Mouse (Mus musculus) erythroblast, embryonic 14.5 days (primary cell): ENCODE results near the gene Tmcc2. TPM values are rescaled to one million over a fixed set of nuclear protein-coding genes. Genes with fewer than 3 reads are reported as not detected.

Experiments
- H3K27me3 ChIP-seq: 2 replicates; pipeline ENCODE4 v1.6.1; 2012; ENCODE audit warnings: inconsistent platforms; ENCODE audit not compliant: control insufficient read depth
- H3K36me3 ChIP-seq: 2 replicates; pipeline ENCODE4 v1.6.1; 2012; ENCODE audit warnings: mild to moderate bottlenecking, inconsistent platforms; ENCODE audit not compliant: control insufficient read depth
- H3K4me1 ChIP-seq: 2 replicates; pipeline ENCODE4 v1.6.1; 2012; ENCODE audit warnings: inconsistent platforms; ENCODE audit not compliant: control insufficient read depth
- H3K4me3 ChIP-seq: replicated peaks from 2 replicates; pipeline ENCODE3; 2012; ENCODE audit warnings: moderate library complexity, mild to moderate bottlenecking, inconsistent platforms
- H3K9me3 ChIP-seq: 2 replicates; pipeline ENCODE4 v1.6.1; 2012; ENCODE audit warnings: low read length, inconsistent platforms, mixed read lengths; ENCODE audit not compliant: control insufficient read depth
- GATA1 ChIP-seq: IDR thresholded peaks from 2 replicates; pipeline ENCODE4 v1.6.1; 2012; ENCODE audit warnings: low read length, inconsistent platforms, mixed read lengths
- TAL1 ChIP-seq: IDR thresholded peaks from 3 replicates; pipeline ENCODE4 v1.6.1; 2012; ENCODE audit warnings: low read length, inconsistent platforms, mixed read lengths
- polyA plus RNA-seq: library from polyadenylated mRNA; stranded (reverse); fragments of >175 nt; gene quantifications from 2 replicates; pipeline ENCODE4 v1.2.3, GENCODE M21; 2012

Gene Tmcc2
- polyA plus RNA-seq, 1 experiment, result 495 TPM

DNA sequence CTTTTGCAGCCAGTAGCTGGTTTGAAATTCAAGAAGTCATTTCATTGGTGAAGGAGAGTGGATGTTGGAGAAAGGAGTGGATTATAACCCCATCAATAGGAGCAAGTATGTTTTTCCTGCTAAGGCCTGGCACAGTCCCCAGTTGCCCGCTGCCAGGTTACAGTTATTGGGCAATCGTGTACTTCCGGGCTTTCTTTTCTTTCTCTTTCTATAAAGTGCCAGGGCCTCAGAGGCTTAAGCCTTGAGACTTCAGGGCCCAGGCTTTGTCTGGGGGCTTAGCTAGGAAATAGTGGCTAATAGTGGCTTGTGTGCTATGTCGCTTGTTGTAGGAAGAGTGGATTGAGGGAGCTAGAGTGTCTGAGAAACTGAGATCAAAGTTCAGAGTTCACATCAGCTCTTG lies 73.7 kb downstream of the Tmcc2 start:
- TF ChIP-seq TAL1, result no peak
- no peak for TF ChIP-seq GATA1
- H3K27me3 ChIP-seq, result peaks cover 72% of the 10 kb centered on the region
- H3K4me3 ChIP-seq, result no peak overlapping the region
- peaks cover 12% of the 10 kb centered on the region for H3K4me1 ChIP-seq
- no peaks in the 10 kb centered on the region for H3K36me3 ChIP-seq
- peaks cover 5% of the 10 kb centered on the region for H3K9me3 ChIP-seq

DNA sequence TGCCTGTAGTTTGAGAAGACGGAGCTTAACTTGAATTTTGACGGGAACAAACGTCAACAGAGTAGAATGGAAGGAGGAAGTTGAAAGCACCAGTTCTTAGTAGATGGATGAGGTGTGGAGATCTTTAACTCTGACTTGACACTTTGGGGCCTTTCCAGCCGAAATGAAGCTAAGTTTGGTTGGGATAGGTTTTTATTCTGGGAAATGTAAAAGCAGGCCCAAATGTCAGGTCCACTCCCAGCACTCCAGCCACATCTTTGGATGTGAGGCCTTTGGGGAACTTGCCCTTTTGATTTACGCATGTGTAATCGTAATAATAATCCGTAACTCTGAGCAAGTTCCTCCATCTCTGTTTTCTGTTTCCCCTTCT lies 74.5 kb downstream of the Tmcc2 start:
- Histone ChIP-seq H3K36me3 (no peaks in the 10 kb centered on the region), H3K4me3 (peak overlapping the region; percentile 55), H3K9me3 (peaks cover 5% of the 10 kb centered on the region), H3K27me3 (peaks cover 80% of the 10 kb centered on the region), H3K4me1 (peaks cover 12% of the 10 kb centered on the region)
- no peak for TF ChIP-seq GATA1
- no peak for TF ChIP-seq TAL1

- peaks cover 85% of the 10 kb centered on the region for H3K27me3 ChIP-seq
- no peaks in the 10 kb centered on the region for H3K36me3 ChIP-seq
- H3K4me3 ChIP-seq, result peak within 1 kb of the TSS; percentile 55
- no peak for TF ChIP-seq GATA1
- TF ChIP-seq TAL1, result no peak
- peaks cover 5% of the 10 kb centered on the region for H3K9me3 ChIP-seq
- H3K4me1 ChIP-seq, result peaks cover 12% of the 10 kb centered on the region
Observed at GRCm38 (mm10) chr1:132315889-132316624, 75.0 kb downstream of the Tmcc2 start, which contains the start of gene Nuak2. Gene Nuak2 (plus strand): TSS chr1:132316126.

GRCm38 (mm10) chr1:132312703-132313102 lies 78.4 kb downstream of the Tmcc2 start:
- Histone ChIP-seq H3K4me3 (no peak overlapping the region), H3K9me3 (peaks cover 5% of the 10 kb centered on the region), H3K27me3 (peaks cover 80% of the 10 kb centered on the region), H3K36me3 (no peaks in the 10 kb centered on the region), H3K4me1 (peaks cover 12% of the 10 kb centered on the region)
- TF ChIP-seq GATA1 (no peak), TAL1 (no peak)

GRCm38 (mm10) chr1:132312043-132312442 lies 79.0 kb downstream of the Tmcc2 start:
- Histone ChIP-seq H3K4me1 (peaks cover 12% of the 10 kb centered on the region), H3K36me3 (no peaks in the 10 kb centered on the region), H3K27me3 (peaks cover 77% of the 10 kb centered on the region), H3K4me3 (no peak overlapping the region), H3K9me3 (peaks cover 5% of the 10 kb centered on the region)
- no peak for TF ChIP-seq TAL1
- no peak for TF ChIP-seq GATA1

DNA sequence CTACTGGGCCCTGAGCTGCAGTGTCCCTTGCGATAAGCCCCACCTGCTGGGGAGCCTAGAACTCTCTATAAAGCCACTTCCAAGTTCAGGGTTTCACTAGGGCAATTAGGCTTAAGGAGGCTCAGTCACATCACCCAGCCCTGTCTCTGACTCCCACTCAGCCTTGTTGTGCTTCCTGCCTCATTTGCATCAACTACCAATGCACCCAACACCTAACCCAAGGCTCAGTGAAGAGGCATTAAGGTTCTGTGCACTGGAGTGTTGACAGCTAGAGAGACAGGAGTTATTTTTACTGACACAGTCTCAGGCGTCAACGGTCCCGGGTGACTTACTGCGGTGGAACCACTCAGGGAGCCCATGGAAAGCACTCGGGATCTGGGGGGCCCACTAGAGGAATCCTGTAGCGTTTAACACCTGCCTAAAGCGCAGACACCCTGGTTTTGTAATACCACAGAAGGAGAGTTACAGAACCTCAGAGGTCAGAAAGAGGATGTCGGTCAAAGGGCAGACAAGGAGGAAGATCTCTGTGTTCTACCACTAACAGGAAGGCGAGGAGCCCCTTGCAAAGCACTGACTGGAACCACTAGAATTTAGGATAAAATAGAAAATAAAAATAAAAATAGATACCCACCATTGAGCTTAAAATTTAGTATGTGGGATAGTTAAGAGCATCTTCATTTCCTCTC lies 79.8 kb downstream of the Tmcc2 start:
- TF ChIP-seq TAL1, result no peak
- TF ChIP-seq GATA1, result no peak
- Histone ChIP-seq H3K4me3 (no peak overlapping the region), H3K27me3 (peaks cover 70% of the 10 kb centered on the region), H3K36me3 (no peaks in the 10 kb centered on the region), H3K4me1 (peaks cover 10% of the 10 kb centered on the region), H3K9me3 (peaks cover 5% of the 10 kb centered on the region)

DNA sequence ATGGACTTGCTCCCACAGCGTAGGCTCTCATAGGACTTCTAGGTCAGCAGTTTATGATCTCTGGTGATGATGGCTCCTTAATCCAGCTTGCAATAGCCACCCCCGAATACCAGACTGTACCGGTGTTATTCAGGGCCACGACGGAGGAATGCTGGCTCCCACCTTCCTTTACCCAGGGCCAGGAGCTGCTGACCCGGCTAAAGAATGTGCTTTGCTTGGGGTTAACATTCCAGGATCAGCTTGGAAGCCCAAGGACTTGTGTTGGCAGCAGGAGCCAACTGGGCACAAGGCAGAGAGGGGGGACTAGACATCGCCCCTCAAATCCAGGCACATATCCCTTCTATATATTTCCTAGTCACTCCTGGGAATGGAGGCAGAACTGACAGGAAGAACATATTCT lies 80.3 kb downstream of the Tmcc2 start:
- H3K36me3 ChIP-seq, result no peaks in the 10 kb centered on the region
- peaks cover 4% of the 10 kb centered on the region for H3K4me1 ChIP-seq
- no peak overlapping the region for H3K4me3 ChIP-seq
- H3K27me3 ChIP-seq, result peaks cover 65% of the 10 kb centered on the region
- TF ChIP-seq TAL1 (no peak), GATA1 (no peak)
- H3K9me3 ChIP-seq, result peaks cover 2% of the 10 kb centered on the region

GRCm38 (mm10) chr1:132308674-132309073 lies 82.4 kb downstream of the Tmcc2 start:
- peaks cover 50% of the 10 kb centered on the region for H3K27me3 ChIP-seq
- H3K4me1 ChIP-seq, result peaks cover 2% of the 10 kb centered on the region; the same call in 1 of the 2 replicates
- no peak overlapping the region for H3K4me3 ChIP-seq
- no peaks in the 10 kb centered on the region for H3K36me3 ChIP-seq
- no peaks in the 10 kb centered on the region for H3K9me3 ChIP-seq
- TF ChIP-seq GATA1 (no peak), TAL1 (no peak)

DNA sequence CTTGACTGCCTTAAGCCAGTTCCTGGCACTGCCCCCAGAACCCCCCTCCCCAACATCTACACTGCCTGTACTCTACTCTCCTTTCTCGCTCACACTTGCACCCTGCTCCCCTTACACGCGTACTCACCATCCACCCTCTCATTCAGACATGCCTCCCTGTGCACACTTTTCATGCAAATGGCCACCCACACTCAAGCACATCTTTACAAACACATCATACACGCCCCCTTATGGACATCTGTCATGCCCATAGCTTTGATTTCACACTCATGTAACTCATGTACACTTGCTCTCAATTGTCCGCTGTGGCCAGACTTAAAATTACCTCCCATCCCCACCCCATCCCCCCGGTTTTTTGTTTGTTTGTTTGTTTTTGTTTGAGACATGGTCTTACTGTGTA lies 83.1 kb downstream of the Tmcc2 start:
- TF ChIP-seq GATA1 (no peak), TAL1 (no peak)
- Histone ChIP-seq H3K27me3 (peaks cover 47% of the 10 kb centered on the region), H3K4me3 (no peak overlapping the region), H3K36me3 (no peaks in the 10 kb centered on the region), H3K9me3 (no peaks in the 10 kb centered on the region), H3K4me1 (peaks cover 2% of the 10 kb centered on the region; the same call in 1 of the 2 replicates)

DNA sequence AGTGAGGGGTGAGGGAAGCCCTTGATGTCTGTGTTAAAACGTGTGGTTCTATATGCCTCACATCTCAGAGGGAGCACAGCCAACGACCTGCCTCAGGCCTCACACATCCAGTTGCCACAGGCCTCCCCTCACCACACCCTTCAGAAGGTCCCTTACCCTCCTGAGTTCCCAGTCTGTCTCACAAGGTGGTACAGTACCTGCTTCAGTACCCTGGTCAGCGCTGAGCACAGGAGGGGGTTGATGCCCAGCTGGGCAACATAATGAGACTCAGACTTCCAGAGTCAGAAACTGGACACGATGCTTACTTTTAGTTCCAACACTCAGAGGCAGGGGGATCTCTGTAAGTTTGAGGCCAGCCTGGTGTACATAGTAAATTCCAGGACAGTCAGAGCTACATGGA lies 84.3 kb downstream of the Tmcc2 start:
- Histone ChIP-seq H3K9me3 (no peaks in the 10 kb centered on the region), H3K36me3 (no peaks in the 10 kb centered on the region), H3K4me3 (no peak overlapping the region), H3K4me1 (no peaks in the 10 kb centered on the region), H3K27me3 (peaks cover 44% of the 10 kb centered on the region)
- TF ChIP-seq TAL1, result no peak
- TF ChIP-seq GATA1, result no peak

Other genes with a start within 250 kb of the Tmcc2 start
- not detected in 2 replicates for gene Lemd1, start 199.8 kb downstream of the Tmcc2 start, polyA plus RNA-seq
- 0.01 TPM in 1 of 2 replicates, not detected in the other for gene AC124108.1, start 199.8 kb downstream of the Tmcc2 start, polyA plus RNA-seq
- gene Gm10188, start 161.5 kb downstream of the Tmcc2 start, polyA plus RNA-seq, result not detected in 2 replicates
- gene Klhdc8a, start 92.7 kb downstream of the Tmcc2 start, polyA plus RNA-seq, result not detected in 2 replicates
- gene Nuak2, start 75.2 kb downstream of the Tmcc2 start, polyA plus RNA-seq, result 0.02 TPM in 1 of 2 replicates, not detected in the other
- 0.07 and 0.09 TPM in 2 replicates for gene Dstyk, start 26.3 kb upstream of the Tmcc2 start, polyA plus RNA-seq
- gene Rbbp5, start 86.1 kb upstream of the Tmcc2 start, polyA plus RNA-seq, result 0.19 and 0.37 TPM in 2 replicates
- gene Tmem81, start 114.9 kb upstream of the Tmcc2 start, polyA plus RNA-seq, result 0.04 TPM in 2 replicates
- 0.01 TPM in 1 of 2 replicates, not detected in the other for gene Cntn2, start 152.0 kb upstream of the Tmcc2 start, polyA plus RNA-seq